Mouse (Mus musculus) spleen, adult 2 months (tissue): Measurements from ENCODE around the gene Fras1. TPM values are rescaled to one million over a fixed set of nuclear protein-coding genes. Genes with fewer than 3 reads are reported as not detected.

Experiments
- DNase-seq, 2 experiments: peaks; one replicate each; pipeline versions ENCODE4 v3.0.0 to v3.0.0-alpha.2; 2012 to 2021; ENCODE audit warnings: low spot score in 2 of 2, low read depth in 1 of 2
- H3K27ac ChIP-seq: fragments of 200-500 bp; 2 replicates; pipeline ENCODE4 v1.5.1; 2012; ENCODE audit warnings: low read length, inconsistent platforms; ENCODE audit not compliant: insufficient read depth
- H3K27me3 ChIP-seq: fragments of 200-500 bp; 2 replicates; pipeline ENCODE4 v1.6.1; 2012; ENCODE audit warnings: mild to moderate bottlenecking, moderate library complexity, low read length, inconsistent platforms; ENCODE audit not compliant: control insufficient read depth, insufficient read depth
- H3K36me3 ChIP-seq: fragments of 200-500 bp; 2 replicates; pipeline ENCODE4 v1.6.1; 2012; ENCODE audit warnings: mild to moderate bottlenecking, low read length, inconsistent platforms; ENCODE audit not compliant: control insufficient read depth, insufficient read depth
- H3K4me1 ChIP-seq: fragments of 200-500 bp; 2 replicates; pipeline ENCODE4 v1.6.1; 2011; ENCODE audit warnings: inconsistent platforms; ENCODE audit not compliant: control insufficient read depth, insufficient read depth, insufficient read length
- H3K4me3 ChIP-seq: fragments of 200-500 bp; 2 replicates; pipeline ENCODE4 v1.5.1; 2011; ENCODE audit warnings: mild to moderate bottlenecking, inconsistent platforms; ENCODE audit not compliant: insufficient read depth, insufficient read length; ENCODE audit errors: extremely low read depth
- CTCF ChIP-seq: fragments of 200-500 bp; IDR thresholded peaks from 2 replicates; pipeline ENCODE4 v1.5.1; 2011; ENCODE audit warnings: mild to moderate bottlenecking, inconsistent platforms; ENCODE audit not compliant: insufficient read depth, insufficient read length, insufficient replicate concordance; ENCODE audit errors: extremely low read depth
- POLR2A ChIP-seq: fragments of 200-500 bp; IDR thresholded peaks from 2 replicates; pipeline ENCODE4 v1.6.1; 2011; ENCODE audit warnings: low read depth, low read length, inconsistent platforms
- WGBS: fragments of 180-500 bp; shearing (Covaris S2); methylation state at CpG from one replicate; pipeline ENCODE4 v1.1.7; 2018; 5-methylcytosine and 5-hydroxymethylcytosine counted together
- polyA plus RNA-seq: library from polyadenylated mRNA; depleted of rRNA; stranded (reverse); fragments of >200 nt; gene quantifications from 2 replicates; pipeline ENCODE4 v1.2.3, GENCODE M21; 2012

Gene Fras1
- polyA plus RNA-seq, 1 experiment, result 1.2 TPM

GRCm38 (mm10) chr5:96402555-96402954 is 28.8 kb downstream of the Fras1 start:
- Histone ChIP-seq H3K27ac (no peak overlapping the region), H3K36me3 (no peaks in the 10 kb centered on the region), H3K27me3 (no peaks in the 10 kb centered on the region), H3K4me3 (no peak overlapping the region), H3K4me1 (no peaks in the 10 kb centered on the region)
- 73% methylated on average over 3 of the region's 3 CpGs for WGBS
- TF ChIP-seq CTCF, result no peak
- no peak for TF ChIP-seq POLR2A
- no peak for DNase-seq

GRCm38 (mm10) chr5:96405139-96405842 is 31.5 kb downstream of the Fras1 start:
- no peaks in the 10 kb centered on the region for H3K36me3 ChIP-seq
- 75% methylated on average over 8 of the region's 8 CpGs for WGBS

GRCm38 (mm10) chr5:96408291-96408690 is 34.5 kb downstream of the Fras1 start:
- TF ChIP-seq POLR2A (no peak), CTCF (no peak)
- Histone ChIP-seq H3K4me1 (no peaks in the 10 kb centered on the region), H3K4me3 (no peak overlapping the region), H3K36me3 (no peaks in the 10 kb centered on the region), H3K27me3 (no peaks in the 10 kb centered on the region), H3K27ac (no peak overlapping the region)
- WGBS, result 77% methylated on average over 2 of the region's 2 CpGs
- DNase-seq, result no peak

More at GRCm38 (mm10) chr5:96405139-96405842, 31.5 kb downstream of the Fras1 start:
- Histone ChIP-seq H3K4me1 (no peaks in the 10 kb centered on the region), H3K4me3 (no peak overlapping the region), H3K27me3 (no peaks in the 10 kb centered on the region), H3K27ac (no peak overlapping the region)
- TF ChIP-seq POLR2A (no peak), CTCF (no peak)
- DNase-seq, result no peak

- DNase-seq, result no peak
- TF ChIP-seq CTCF (no peak), POLR2A (no peak)
- Histone ChIP-seq H3K4me1 (no peaks in the 10 kb centered on the region), H3K27ac (no peak overlapping the region), H3K4me3 (no peak overlapping the region), H3K36me3 (no peaks in the 10 kb centered on the region), H3K27me3 (no peaks in the 10 kb centered on the region)
- 76% methylated on average over 11 of the region's 11 CpGs for WGBS
Observed at GRCm38 (mm10) chr5:96412754-96413394, 39.1 kb downstream of the Fras1 start.

- H3K27ac ChIP-seq, result no peak overlapping the region
- no peaks in the 10 kb centered on the region for H3K36me3 ChIP-seq
- DNase-seq, result no peak
- no peaks in the 10 kb centered on the region for H3K27me3 ChIP-seq
- H3K4me1 ChIP-seq, result no peaks in the 10 kb centered on the region
- H3K4me3 ChIP-seq, result no peak overlapping the region
- TF ChIP-seq POLR2A (no peak), CTCF (no peak)
- 90% methylated on average over 4 of the region's 4 CpGs for WGBS
Observed at GRCm38 (mm10) chr5:96417121-96417520, 43.4 kb downstream of the Fras1 start.

GRCm38 (mm10) chr5:96421550-96421949 is 47.8 kb downstream of the Fras1 start:
- Histone ChIP-seq H3K36me3 (no peaks in the 10 kb centered on the region), H3K4me1 (no peaks in the 10 kb centered on the region), H3K27ac (no peak overlapping the region), H3K4me3 (no peak overlapping the region), H3K27me3 (no peaks in the 10 kb centered on the region)
- TF ChIP-seq CTCF (no peak), POLR2A (no peak)
- 79% methylated on average over 3 of the region's 3 CpGs for WGBS
- DNase-seq, result no peak

GRCm38 (mm10) chr5:96422716-96423115 is 49.0 kb downstream of the Fras1 start:
- no peak for DNase-seq
- Histone ChIP-seq H3K36me3 (no peaks in the 10 kb centered on the region), H3K4me1 (no peaks in the 10 kb centered on the region), H3K27me3 (no peaks in the 10 kb centered on the region), H3K4me3 (no peak overlapping the region), H3K27ac (no peak overlapping the region)
- WGBS, result 91% methylated on average over 5 of the region's 5 CpGs
- no peak for TF ChIP-seq POLR2A
- TF ChIP-seq CTCF, result no peak
